Mouse (Mus musculus): ENCODE results near the gene Ttll11. TPM values are rescaled to one million over a fixed set of nuclear protein-coding genes. Genes with fewer than 3 reads are reported as not detected.
A peak's percentile ranks its signal among the peaks of the same experiment; 100 is the strongest.

Gene Ttll11
- polyA plus RNA-seq, 1 experiment = 0.46 TPM

DNA sequence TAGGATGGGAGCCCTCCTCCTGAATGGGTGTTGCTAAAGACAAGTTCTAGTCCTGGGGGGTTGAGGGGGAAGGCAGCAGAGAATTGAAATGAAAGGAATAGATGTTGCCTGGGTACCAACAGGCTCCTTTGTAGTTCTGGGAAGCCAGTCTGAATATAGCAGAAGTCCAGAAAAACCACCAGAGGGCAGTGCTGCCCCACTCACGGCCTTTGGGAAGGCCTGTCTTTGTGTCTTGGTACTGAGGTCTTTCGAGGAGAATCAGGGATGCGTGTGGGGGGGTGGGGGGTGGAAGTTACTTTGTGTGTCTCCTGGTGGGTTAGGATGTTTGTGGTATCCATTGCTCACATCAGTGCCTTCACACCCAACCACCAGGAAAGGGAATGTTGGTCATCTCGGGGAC is 29.7 kb upstream of the Ttll11 start:
- Histone ChIP-seq H3K4me1 (replicated peaks; ENCODE audit: control insufficient read depth, insufficient read depth, low read length) (no peaks in the 10 kb centered on the region), H3K4me3 (ENCODE audit: control insufficient read depth, insufficient read depth, low read length) (no peak overlapping the region), H3K27ac (ENCODE audit: control insufficient read depth, insufficient read depth, low read length) (no peak overlapping the region), H3K36me3 (ENCODE audit: control insufficient read depth, insufficient read depth, low read length) (no peaks in the 10 kb centered on the region), H3K27me3 (ENCODE audit: control insufficient read depth, insufficient read depth, low read length) (peaks cover 7% of the 10 kb centered on the region; the same call in 1 of the 2 replicates)
- peak; percentile 63 for DNase-seq
- peak; percentile 33; the same call in 1 of the 2 replicates for TF ChIP-seq CTCF (IDR thresholded peaks at IDR 0.05; ENCODE audit: borderline replicate concordance, control insufficient read depth, extremely low read depth, insufficient read depth, low read length, poor library complexity)
- TF ChIP-seq POLR2A (IDR thresholded peaks at IDR 0.05; ENCODE audit: control insufficient read depth, extremely low read depth, insufficient read depth, low read length, poor library complexity) = no peak
- 29% methylated on average over 4 of the region's 4 CpGs for whole genome bisulfite sequencing

DNA sequence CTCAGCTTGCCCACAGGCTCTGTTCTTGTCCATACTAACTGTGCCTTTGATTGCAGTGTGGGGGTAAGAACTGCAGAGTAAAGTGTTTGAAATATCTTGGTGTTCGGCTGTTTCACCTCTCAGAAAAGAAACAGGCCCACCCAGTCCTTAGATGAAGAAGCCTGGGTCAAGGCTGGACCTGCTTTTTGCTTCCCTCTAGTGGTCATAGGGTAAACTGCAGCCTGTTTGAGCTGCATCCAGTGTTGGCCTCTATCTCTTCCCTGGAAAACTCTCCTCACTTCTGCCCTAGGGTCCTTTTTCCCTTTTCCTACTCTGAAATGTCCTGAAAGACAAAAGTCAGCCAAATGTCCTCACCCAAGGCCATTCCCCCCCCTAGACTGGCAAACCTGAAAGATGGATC is 28.4 kb upstream of the Ttll11 start:
- Histone ChIP-seq H3K36me3 (ENCODE audit: control insufficient read depth, insufficient read depth, low read length) (no peaks in the 10 kb centered on the region), H3K4me1 (replicated peaks; ENCODE audit: control insufficient read depth, insufficient read depth, low read length) (no peaks in the 10 kb centered on the region), H3K27me3 (ENCODE audit: control insufficient read depth, insufficient read depth, low read length) (peaks cover 7% of the 10 kb centered on the region; the same call in 1 of the 2 replicates), H3K27ac (ENCODE audit: control insufficient read depth, insufficient read depth, low read length) (no peak overlapping the region), H3K4me3 (ENCODE audit: control insufficient read depth, insufficient read depth, low read length) (no peak overlapping the region)
- WGBS = 18% methylated on average over 1 of the region's 1 CpGs
- DNase-seq = peak; percentile 46
- TF ChIP-seq CTCF (IDR thresholded peaks at IDR 0.05; ENCODE audit: borderline replicate concordance, control insufficient read depth, extremely low read depth, insufficient read depth, low read length, poor library complexity) = no peak
- TF ChIP-seq POLR2A (IDR thresholded peaks at IDR 0.05; ENCODE audit: control insufficient read depth, extremely low read depth, insufficient read depth, low read length, poor library complexity) = no peak

DNA sequence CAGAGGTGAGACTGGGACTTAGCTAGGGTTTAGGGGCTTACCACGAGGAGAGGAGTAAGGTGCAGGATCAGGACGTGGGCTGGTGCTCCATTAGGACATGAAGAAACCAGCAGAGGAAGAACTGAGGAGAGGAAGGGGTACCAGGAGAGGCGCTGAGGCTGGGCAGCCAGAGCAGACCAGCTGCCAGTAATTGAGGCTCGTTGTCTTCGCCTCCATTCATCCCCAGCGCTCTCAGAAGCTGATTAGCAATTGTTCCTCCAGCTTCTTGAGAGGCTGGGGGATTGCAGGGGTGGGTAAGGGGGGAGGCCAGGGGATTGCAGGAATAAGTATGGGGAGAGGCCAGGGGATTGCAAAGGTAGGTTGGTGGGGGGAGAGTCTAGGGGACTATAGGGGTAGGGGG is 22.5 kb upstream of the Ttll11 start:
- 76% methylated on average over 6 of the region's 6 CpGs for WGBS
- Histone ChIP-seq H3K36me3 (ENCODE audit: control insufficient read depth, insufficient read depth, low read length) (no peaks in the 10 kb centered on the region), H3K27me3 (ENCODE audit: control insufficient read depth, insufficient read depth, low read length) (no peaks in the 10 kb centered on the region), H3K27ac (ENCODE audit: control insufficient read depth, insufficient read depth, low read length) (no peak overlapping the region), H3K4me3 (ENCODE audit: control insufficient read depth, insufficient read depth, low read length) (no peak overlapping the region), H3K4me1 (replicated peaks; ENCODE audit: control insufficient read depth, insufficient read depth, low read length) (no peaks in the 10 kb centered on the region)
- DNase-seq = no peak
- TF ChIP-seq CTCF (IDR thresholded peaks at IDR 0.05; ENCODE audit: borderline replicate concordance, control insufficient read depth, extremely low read depth, insufficient read depth, low read length, poor library complexity) (no peak), POLR2A (IDR thresholded peaks at IDR 0.05; ENCODE audit: control insufficient read depth, extremely low read depth, insufficient read depth, low read length, poor library complexity) (no peak)

DNA sequence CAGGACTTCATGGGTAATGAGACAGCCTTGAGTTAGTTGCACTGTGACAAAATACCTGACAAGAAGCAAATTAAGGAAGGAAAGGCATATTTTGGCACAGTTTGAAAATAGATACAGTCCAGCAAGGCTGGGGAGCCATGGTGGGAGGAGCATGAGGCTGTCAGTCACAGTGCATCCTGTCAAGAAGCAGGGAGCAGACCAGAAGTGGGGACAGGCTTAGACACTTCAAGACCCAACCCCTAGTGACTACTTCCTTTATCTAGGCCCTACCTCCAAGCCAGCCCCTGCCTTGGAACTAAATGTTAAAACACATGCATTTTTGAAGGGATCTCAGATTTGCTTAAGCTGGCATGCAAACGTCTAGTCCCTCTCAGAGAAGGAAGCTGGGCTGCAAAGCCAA is 20.7 kb upstream of the Ttll11 start:
- Histone ChIP-seq H3K27ac (ENCODE audit: control insufficient read depth, insufficient read depth, low read length) (no peak overlapping the region), H3K4me3 (ENCODE audit: control insufficient read depth, insufficient read depth, low read length) (no peak overlapping the region), H3K4me1 (replicated peaks; ENCODE audit: control insufficient read depth, insufficient read depth, low read length) (no peaks in the 10 kb centered on the region), H3K36me3 (ENCODE audit: control insufficient read depth, insufficient read depth, low read length) (no peaks in the 10 kb centered on the region), H3K27me3 (ENCODE audit: control insufficient read depth, insufficient read depth, low read length) (no peaks in the 10 kb centered on the region)
- WGBS = 43% methylated on average over 1 of the region's 1 CpGs
- DNase-seq = no peak
- TF ChIP-seq POLR2A (IDR thresholded peaks at IDR 0.05; ENCODE audit: control insufficient read depth, extremely low read depth, insufficient read depth, low read length, poor library complexity) = no peak
- no peak for TF ChIP-seq CTCF (IDR thresholded peaks at IDR 0.05; ENCODE audit: borderline replicate concordance, control insufficient read depth, extremely low read depth, insufficient read depth, low read length, poor library complexity)

DNA sequence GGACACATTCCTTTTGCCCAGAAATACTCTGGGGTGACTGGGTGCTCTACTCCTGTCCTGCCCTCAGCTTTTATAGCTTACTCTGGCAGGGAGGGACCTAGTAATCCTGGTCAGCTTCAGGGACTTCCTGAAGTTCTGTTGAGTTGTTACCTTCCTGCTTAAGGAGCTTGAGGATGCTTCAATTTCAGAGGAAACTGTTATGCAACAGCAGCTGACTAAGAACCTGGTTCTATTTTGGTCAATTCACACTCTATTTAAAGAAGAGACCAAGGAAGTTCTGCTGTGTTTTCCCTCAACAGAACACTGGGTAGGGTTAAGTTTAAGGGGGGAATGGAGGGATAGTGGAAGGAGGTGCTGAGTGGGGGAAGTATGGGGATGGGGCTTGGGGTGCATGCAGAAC is 19.5 kb upstream of the Ttll11 start:
- H3K4me3 ChIP-seq (ENCODE audit: control insufficient read depth, insufficient read depth, low read length) = no peak overlapping the region
- no peaks in the 10 kb centered on the region for H3K27me3 ChIP-seq (ENCODE audit: control insufficient read depth, insufficient read depth, low read length)
- DNase-seq = no peak
- H3K36me3 ChIP-seq (ENCODE audit: control insufficient read depth, insufficient read depth, low read length) = no peaks in the 10 kb centered on the region
- no peak overlapping the region for H3K27ac ChIP-seq (ENCODE audit: control insufficient read depth, insufficient read depth, low read length)
- H3K4me1 ChIP-seq (replicated peaks; ENCODE audit: control insufficient read depth, insufficient read depth, low read length) = no peaks in the 10 kb centered on the region
- TF ChIP-seq CTCF (IDR thresholded peaks at IDR 0.05; ENCODE audit: borderline replicate concordance, control insufficient read depth, extremely low read depth, insufficient read depth, low read length, poor library complexity) (no peak), POLR2A (IDR thresholded peaks at IDR 0.05; ENCODE audit: control insufficient read depth, extremely low read depth, insufficient read depth, low read length, poor library complexity) (no peak)

DNA sequence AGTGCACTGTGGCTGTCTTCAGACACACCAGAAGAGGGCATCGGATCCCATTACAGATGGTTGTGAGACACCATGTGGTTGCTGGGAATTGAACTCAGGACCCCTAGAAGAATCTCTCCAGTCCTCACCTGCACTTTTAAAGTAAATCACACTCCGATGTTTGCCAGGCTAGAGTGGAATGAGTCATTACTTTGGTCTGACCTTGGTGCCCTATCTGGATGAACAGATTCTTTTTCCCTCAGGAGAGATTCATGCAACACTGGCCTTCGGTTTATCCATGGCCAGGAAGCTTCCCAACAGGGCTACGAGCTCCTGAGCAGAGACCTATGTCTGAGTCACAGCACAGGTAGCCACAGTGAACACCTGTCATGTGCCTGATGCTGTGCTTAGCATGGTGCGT is 18.7 kb upstream of the Ttll11 start:
- WGBS = 93% methylated on average over 5 of the region's 5 CpGs
- no peak overlapping the region for H3K4me3 ChIP-seq (ENCODE audit: control insufficient read depth, insufficient read depth, low read length)
- no peaks in the 10 kb centered on the region for H3K27me3 ChIP-seq (ENCODE audit: control insufficient read depth, insufficient read depth, low read length)
- no peak overlapping the region for H3K27ac ChIP-seq (ENCODE audit: control insufficient read depth, insufficient read depth, low read length)
- no peak for TF ChIP-seq POLR2A (IDR thresholded peaks at IDR 0.05; ENCODE audit: control insufficient read depth, extremely low read depth, insufficient read depth, low read length, poor library complexity)
- TF ChIP-seq CTCF (IDR thresholded peaks at IDR 0.05; ENCODE audit: borderline replicate concordance, control insufficient read depth, extremely low read depth, insufficient read depth, low read length, poor library complexity) = no peak
- no peaks in the 10 kb centered on the region for H3K36me3 ChIP-seq (ENCODE audit: control insufficient read depth, insufficient read depth, low read length)
- H3K4me1 ChIP-seq (replicated peaks; ENCODE audit: control insufficient read depth, insufficient read depth, low read length) = no peaks in the 10 kb centered on the region
- no peak for DNase-seq

DNA sequence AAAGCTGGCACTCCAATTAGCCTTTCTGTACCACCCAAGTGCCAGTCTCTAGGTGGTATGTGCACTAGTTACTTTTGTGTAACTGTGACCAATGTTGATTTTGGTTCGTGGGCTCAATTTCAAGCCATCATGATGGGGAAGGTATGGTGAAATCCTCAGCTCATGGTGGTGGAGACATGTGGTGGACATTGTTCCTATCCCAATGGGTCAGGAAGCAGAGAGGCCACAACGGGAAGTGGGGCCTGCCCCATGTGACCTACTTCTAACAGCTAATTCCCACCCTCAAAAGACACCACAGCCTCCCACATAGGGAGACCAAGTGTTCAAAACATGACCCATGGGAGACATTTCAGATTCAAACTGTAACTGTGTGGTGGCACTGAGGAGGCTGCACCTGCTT is 17.0 kb upstream of the Ttll11 start:
- Histone ChIP-seq H3K36me3 (ENCODE audit: control insufficient read depth, insufficient read depth, low read length) (no peaks in the 10 kb centered on the region), H3K27me3 (ENCODE audit: control insufficient read depth, insufficient read depth, low read length) (no peaks in the 10 kb centered on the region), H3K4me1 (replicated peaks; ENCODE audit: control insufficient read depth, insufficient read depth, low read length) (no peaks in the 10 kb centered on the region), H3K27ac (ENCODE audit: control insufficient read depth, insufficient read depth, low read length) (no peak overlapping the region), H3K4me3 (ENCODE audit: control insufficient read depth, insufficient read depth, low read length) (no peak overlapping the region)
- DNase-seq = no peak
- 29% methylated on average over 2 of the region's 2 CpGs for WGBS
- TF ChIP-seq CTCF (IDR thresholded peaks at IDR 0.05; ENCODE audit: borderline replicate concordance, control insufficient read depth, extremely low read depth, insufficient read depth, low read length, poor library complexity) = no peak
- no peak for TF ChIP-seq POLR2A (IDR thresholded peaks at IDR 0.05; ENCODE audit: control insufficient read depth, extremely low read depth, insufficient read depth, low read length, poor library complexity)
